Mouse (Mus musculus) heart, postnatal 0 days (tissue): Measurements from ENCODE around the gene Lce1e. TPM values are rescaled to one million over a fixed set of nuclear protein-coding genes. Genes with fewer than 3 reads are reported as not detected.
A peak's percentile ranks its signal among the peaks of the same experiment; 100 is the strongest.
"Not testable (repeated sequence)": the region's sequence is repeated elsewhere in the genome, so short reads cannot be mapped to it uniquely, and the experiment has no call there.

ENCODE experiments used
- ATAC-seq: fragments of 200-750 bp; cut with Nextera tagmentation; 2 replicates; pipeline ENCODE4 v1.8.0; 2017; ENCODE audit warnings: low read depth, moderate number of reproducible peaks, moderate library complexity; ENCODE audit not compliant: insufficient read depth
- DNase-seq: peaks from one replicate; pipeline ENCODE4 v3.0.0-alpha.2; 2016; ENCODE audit warnings: low spot score
- H3K27ac ChIP-seq: fragments of 300-500 bp; sonication (generic); 2 replicates; pipeline ENCODE4 v1.5.1; 2014; ENCODE audit warnings: low read depth, mild to moderate bottlenecking
- H3K27me3 ChIP-seq: fragments of 300-500 bp; sonication (generic); 2 replicates; pipeline ENCODE4 v1.6.1; 2014; ENCODE audit warnings: low read length, mixed read lengths; ENCODE audit not compliant: control insufficient read depth, insufficient read depth
- H3K36me3 ChIP-seq: fragments of 300-500 bp; sonication (generic); replicated peaks from 2 replicates; pipeline ENCODE4 v1.6.1; 2014; ENCODE audit warnings: low read length, mixed read lengths; ENCODE audit not compliant: control insufficient read depth, insufficient read depth
- H3K4me1 ChIP-seq: fragments of 300-500 bp; sonication (generic); 2 replicates; pipeline ENCODE4 v1.6.1; 2014; ENCODE audit warnings: antibody characterized with exemption; ENCODE audit not compliant: control insufficient read depth, insufficient read depth
- H3K4me2 ChIP-seq: fragments of 300-500 bp; sonication (generic); 2 replicates; pipeline ENCODE4 v1.6.1; 2014; ENCODE audit warnings: low read depth, mild to moderate bottlenecking, low read length, moderate library complexity
- H3K4me3 ChIP-seq: fragments of 300-500 bp; sonication (generic); 2 replicates; pipeline ENCODE4 v1.5.1; 2014; ENCODE audit warnings: low read depth, low read length
- H3K9ac ChIP-seq: fragments of 300-500 bp; sonication (generic); replicated peaks from 2 replicates; pipeline ENCODE4 v1.6.1; 2014; ENCODE audit warnings: low read depth, low read length, mixed read lengths
- H3K9me3 ChIP-seq: fragments of 300-500 bp; sonication (generic); replicated peaks from 2 replicates; pipeline ENCODE4 v1.6.1; 2016; ENCODE audit warnings: low read length; ENCODE audit not compliant: control insufficient read depth
- CTCF ChIP-seq: IDR thresholded peaks from 2 replicates; pipeline ENCODE4 v1.5.1; 2016; ENCODE audit warnings: antibody characterized with exemption, control low read depth, low read depth
- EP300 ChIP-seq: IDR thresholded peaks from 2 replicates; pipeline ENCODE4 v1.6.1; 2016; ENCODE audit warnings: antibody characterized with exemption, low read depth
- WGBS: fragments of 180-500 bp; shearing (Covaris S2); extraction: QIAGEN DNeasy Blood & Tissue Kit; methylation state at CpG from one replicate; pipeline ENCODE4 v1.1.7; 2014; 5-methylcytosine and 5-hydroxymethylcytosine counted together
- polyA plus RNA-seq: library from polyadenylated mRNA; unstranded; fragments of >200 nt; fragmentation: Nextera tagmentation; extraction: Ambion mirVana; gene quantifications from 2 replicates; pipeline ENCODE4 v1.2.1, GENCODE M21; 2015
- total RNA-seq: library from RNA; depleted of rRNA; stranded (reverse); fragments of >200 nt; gene quantifications from 2 replicates; pipeline ENCODE4 v1.2.3, GENCODE M21; 2014; ENCODE audit warnings: low replicate concordance

The Lce1e gene
- total and polyA plus RNA-seq, 2 experiments from 2014 or later = not detected

DNA sequence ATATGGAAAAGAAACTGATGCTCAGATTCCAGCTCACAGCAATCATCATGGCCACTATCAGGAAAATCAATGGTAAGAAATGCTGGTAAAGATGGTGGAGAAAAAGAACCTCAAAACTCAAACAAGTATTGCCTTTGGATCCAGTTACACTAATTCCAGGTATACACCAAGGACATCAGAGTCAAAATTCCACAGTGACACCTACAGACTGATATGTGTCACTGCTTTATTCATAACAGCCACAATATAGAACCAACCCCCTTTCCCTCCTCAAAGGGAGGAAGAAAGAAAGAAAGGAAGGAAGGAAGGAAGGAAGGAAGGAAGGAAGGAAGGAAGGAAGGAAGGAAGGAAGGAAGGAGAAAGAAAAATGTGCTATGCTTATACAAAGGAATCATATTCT is 6.2 kb upstream of the Lce1e start:
- Histone ChIP-seq H3K27me3 (no peaks in the 10 kb centered on the region), H3K9ac (no peak overlapping the region), H3K36me3 (no peaks in the 10 kb centered on the region), H3K4me2 (no peak overlapping the region), H3K4me1 (no peaks in the 10 kb centered on the region), H3K4me3 (no peak overlapping the region), H3K27ac (no peak overlapping the region), H3K9me3 (no peaks in the 10 kb centered on the region)
- ATAC-seq (no peak), DNase-seq (no peak)
- TF ChIP-seq EP300 = no peak
- peak; percentile 26; the same call in 1 of the 2 replicates for TF ChIP-seq CTCF

DNA sequence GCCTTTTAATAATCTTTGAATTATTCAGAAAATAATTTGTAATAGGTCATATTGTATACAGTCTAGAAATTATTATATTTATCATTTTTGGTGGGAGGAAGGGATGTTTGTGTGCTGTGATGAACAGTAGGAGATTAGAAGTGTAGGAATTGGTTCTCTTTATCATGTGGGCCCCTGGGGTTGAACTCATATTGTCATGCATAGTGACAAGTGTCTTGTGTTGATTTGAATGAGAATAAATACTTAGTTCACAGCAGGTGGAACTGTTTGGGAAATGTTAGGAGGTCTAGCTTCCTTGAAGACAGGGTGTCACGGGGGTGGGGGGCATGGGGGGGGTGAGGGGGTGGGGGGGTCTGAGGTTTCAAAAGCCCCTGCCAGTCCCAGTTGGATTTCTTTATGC is 14.3 kb downstream of the Lce1e start:
- Histone ChIP-seq H3K27ac (no peak overlapping the region), H3K27me3 (no peaks in the 10 kb centered on the region), H3K4me3 (no peak overlapping the region), H3K9me3 (no peaks in the 10 kb centered on the region), H3K4me2 (no peak overlapping the region), H3K9ac (no peak overlapping the region), H3K36me3 (no peaks in the 10 kb centered on the region), H3K4me1 (no peaks in the 10 kb centered on the region)
- no peak for TF ChIP-seq CTCF
- no peak for TF ChIP-seq EP300
- DNase-seq = no peak
- WGBS = 13% methylated on average over 1 of the region's 1 CpGs
- no peak for ATAC-seq

DNA sequence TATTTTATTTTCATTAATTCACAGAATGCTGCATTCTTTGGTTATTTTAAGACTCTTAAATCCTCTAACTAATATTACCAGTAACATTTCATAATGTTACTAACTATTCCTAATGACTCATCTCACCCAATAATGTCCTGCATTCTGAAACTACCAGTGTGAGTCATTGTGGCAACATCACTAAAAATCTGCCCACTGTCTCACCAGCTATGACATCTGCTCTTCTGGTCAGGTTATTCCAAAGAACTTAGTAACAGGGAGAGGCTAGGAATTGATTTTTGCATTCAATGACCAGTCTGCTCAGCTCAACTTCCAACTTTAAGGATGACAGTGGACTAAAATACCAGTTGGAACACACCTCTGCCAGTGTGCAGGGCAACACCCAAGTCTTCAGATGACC is 17.2 kb downstream of the Lce1e start:
- TF ChIP-seq EP300 = no peak
- no peak for TF ChIP-seq CTCF

DNA sequence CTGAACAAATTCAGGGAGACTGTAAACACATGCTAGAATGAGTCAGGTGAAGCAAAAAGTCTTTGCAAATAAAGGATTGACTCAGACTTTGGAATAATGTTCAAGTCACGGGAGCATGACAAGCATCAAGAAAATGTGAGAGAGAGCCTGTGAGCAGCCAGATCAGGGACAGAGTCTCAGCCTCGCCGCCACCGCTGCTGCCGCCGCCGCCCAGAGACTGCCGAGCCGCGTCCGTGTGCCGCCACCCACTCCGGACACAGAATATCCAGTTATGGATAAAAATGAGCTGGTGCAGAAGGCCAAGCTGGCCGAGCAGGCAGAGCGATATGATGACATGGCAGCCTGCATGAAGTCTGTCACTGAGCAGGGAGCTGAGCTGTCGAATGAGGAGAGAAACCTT is 19.7 kb downstream of the Lce1e start:
- not testable (repeated sequence) for H3K9me3 ChIP-seq, H3K36me3 ChIP-seq, H3K27ac ChIP-seq, ATAC-seq, DNase-seq, H3K9ac ChIP-seq, H3K4me3 ChIP-seq, H3K27me3 ChIP-seq, H3K4me1 ChIP-seq, H3K4me2 ChIP-seq
- 55% methylated on average over 16 of the region's 16 CpGs for WGBS

More for the DNA sequence above, 17.2 kb downstream of the Lce1e start:
- Histone ChIP-seq H3K4me2 (no peak overlapping the region), H3K4me1 (no peaks in the 10 kb centered on the region), H3K36me3 (no peaks in the 10 kb centered on the region), H3K27ac (no peak overlapping the region), H3K4me3 (no peak overlapping the region), H3K9ac (no peak overlapping the region), H3K9me3 (no peaks in the 10 kb centered on the region), H3K27me3 (no peaks in the 10 kb centered on the region)
- no peak for DNase-seq
- ATAC-seq = no peak

DNA sequence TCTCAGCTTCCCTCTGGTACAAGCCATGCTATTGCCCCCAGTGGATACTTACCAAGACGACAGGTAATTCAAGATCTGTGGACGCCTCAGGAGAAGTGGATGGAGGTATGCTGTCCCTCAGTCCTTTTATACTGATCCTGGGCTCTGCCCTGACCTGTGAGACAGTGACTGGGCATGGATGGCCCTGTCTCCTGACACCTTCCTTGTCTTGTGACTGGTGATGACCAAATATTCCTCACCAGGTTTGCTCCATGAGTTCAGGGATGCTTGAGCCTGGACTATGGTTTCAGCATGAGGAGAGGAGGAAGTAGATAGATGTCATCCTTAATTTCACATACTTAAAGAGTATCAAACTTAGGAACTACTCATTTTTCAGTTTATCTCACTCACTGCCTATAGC is 21.8 kb downstream of the Lce1e start, which contains the start of gene Lce1d:
Gene Lce1d (minus strand): TSS at position 101 of the 400 bp plus-strand sequence.
- no peak within 1 kb of the TSS for H3K9ac ChIP-seq
- no peaks in the 10 kb centered on the region for H3K4me1 ChIP-seq
- no peak within 1 kb of the TSS for H3K4me3 ChIP-seq
- no peaks in the 10 kb centered on the region for H3K9me3 ChIP-seq
- H3K27ac ChIP-seq = no peak within 1 kb of the TSS
- H3K4me2 ChIP-seq = no peak within 1 kb of the TSS
- TF ChIP-seq EP300 (no peak), CTCF (no peak)
- DNase-seq = no peak
- no peak for ATAC-seq
- WGBS = 51% methylated on average over 2 of the region's 2 CpGs
- no peaks in the 10 kb centered on the region for H3K27me3 ChIP-seq
- no peaks in the 10 kb centered on the region for H3K36me3 ChIP-seq

DNA sequence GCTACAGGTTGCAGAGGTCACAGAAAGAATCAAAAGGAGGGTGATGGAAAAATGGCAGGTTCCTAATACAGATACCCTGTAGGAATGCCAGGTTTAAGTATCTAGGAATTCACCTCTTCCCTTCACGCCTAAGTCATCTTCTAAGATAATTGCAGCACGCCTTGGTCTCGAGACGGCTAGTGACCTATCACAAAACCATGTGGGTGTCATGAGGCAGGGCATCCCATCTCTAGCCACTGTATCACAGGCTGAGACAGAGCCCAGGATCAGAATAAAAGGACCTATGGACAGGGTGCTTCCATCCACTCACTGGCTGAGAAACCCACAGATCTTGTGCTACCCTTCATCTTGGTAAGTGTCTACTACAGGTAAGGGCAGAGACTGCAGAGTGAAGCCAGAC is 29.9 kb downstream of the Lce1e start, which contains the start of gene Lce1c:
Gene Lce1c (plus strand): TSS at position 301 of the 400 bp plus-strand sequence.
- H3K4me2 ChIP-seq = no peak within 1 kb of the TSS
- no peak within 1 kb of the TSS for H3K9ac ChIP-seq
- H3K36me3 ChIP-seq = no peaks in the 10 kb centered on the region
- no peak for TF ChIP-seq CTCF
- WGBS = 78% methylated on average over 4 of the region's 4 CpGs
- ATAC-seq (no peak), DNase-seq (no peak)
- H3K9me3 ChIP-seq = no peaks in the 10 kb centered on the region
- no peaks in the 10 kb centered on the region for H3K27me3 ChIP-seq
- H3K4me3 ChIP-seq = no peak within 1 kb of the TSS
- no peaks in the 10 kb centered on the region for H3K4me1 ChIP-seq
- H3K27ac ChIP-seq = no peak within 1 kb of the TSS
